Mouse (Mus musculus) left cerebral cortex, postnatal 14 days (tissue): ENCODE measurements at regions not wholly inside any gene's neighbourhood (a gene's known extent, or its start where the extent isn't known, plus 50 kb on each side); places are given as distances from the start of the nearest gene placed in this dataset.

Source experiments
- DNase-seq, 2 experiments: peaks; one replicate each; pipeline ENCODE4 v3.0.0; 2021 to 2022; ENCODE audit warnings: low spot score in 2 of 2, mixed read lengths in 1 of 2
- intact Hi-C: fragments of 180-260 bp; cut with DNase I; formaldehyde crosslinking; loops from one replicate; pipeline ENCODE4 v1.15.1; 2025

DNA sequence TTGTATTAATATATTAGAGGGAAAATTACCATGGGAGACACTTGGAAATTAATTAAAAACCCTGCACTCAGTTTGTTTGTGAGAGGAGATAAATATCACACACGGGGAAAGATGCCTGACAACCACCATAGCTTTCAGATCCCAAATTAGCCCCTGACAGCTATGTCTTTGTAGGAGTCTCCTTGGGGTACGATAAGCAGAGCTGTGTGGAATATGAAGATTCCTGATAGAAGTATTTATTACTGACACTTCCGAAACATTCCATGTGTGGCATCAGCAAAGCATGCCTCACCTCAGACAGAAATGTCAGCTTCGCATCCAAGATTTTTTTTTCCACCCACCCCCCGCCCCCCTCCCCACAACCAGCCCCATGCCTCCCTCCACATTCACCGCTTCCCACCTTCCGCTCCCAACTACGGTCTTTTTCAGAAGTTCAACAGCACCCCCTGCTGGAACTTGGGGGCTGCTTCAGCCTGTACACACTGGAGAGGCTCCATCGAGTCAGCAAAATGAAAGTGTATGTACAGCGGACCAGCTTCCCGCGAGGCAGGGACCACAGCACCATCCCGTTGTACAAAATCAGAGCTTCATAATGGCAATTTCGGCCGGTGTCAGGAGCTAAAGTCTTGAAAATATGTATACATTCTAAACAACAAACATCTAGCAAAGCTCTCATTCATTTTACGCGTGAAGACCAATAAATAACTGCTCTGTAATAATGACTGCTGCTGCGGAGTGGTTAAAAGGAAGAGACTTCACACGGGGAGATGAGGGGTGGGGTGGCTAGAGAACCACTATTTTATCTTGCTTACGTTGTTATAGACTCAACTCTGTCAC lies 66.7 kb downstream of the Rwdd3 start:
- DNase-seq: peak; percentile 89 to 91
- intact Hi-C loops: loop anchor here (5.0 to 10.0 kb wide), 2 partner anchors 222 to 910 kb away; no protein-coding TSS in a partner anchor

- peak in 1 of 2 experiments; percentile 24 for DNase-seq
Observed at GRCm38 (mm10) chr3:121102871-121103270, 68.6 kb downstream of the Rwdd3 start.

DNA sequence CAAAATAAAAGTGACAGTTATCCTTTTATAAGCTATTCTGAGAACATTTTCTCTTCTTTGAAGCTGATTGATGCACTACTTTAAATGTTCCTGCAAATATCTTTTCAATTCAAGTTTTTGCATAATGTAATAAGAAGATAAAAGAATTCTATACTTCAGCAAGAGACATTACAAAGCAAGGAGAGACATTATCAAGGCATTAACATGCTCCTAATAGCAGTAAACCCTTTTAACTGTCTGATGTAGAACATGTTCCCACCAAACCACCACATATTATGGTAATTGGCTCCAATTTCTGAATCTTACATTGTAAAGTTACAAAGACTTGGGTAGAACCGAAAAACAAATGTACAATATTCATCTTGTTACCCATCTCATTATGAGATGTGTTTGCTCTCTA lies 69.4 kb downstream of the Rwdd3 start:
- no peak for DNase-seq
- intact Hi-C loops: loop anchor here (5.0 to 10.0 kb wide), 2 partner anchors 220 to 907 kb away; no protein-coding TSS in a partner anchor

More at GRCm38 (mm10) chr3:121102871-121103270, 68.6 kb downstream of the Rwdd3 start:
- intact Hi-C loops: loop anchor here (5.0 to 10.0 kb wide), 2 partner anchors 221 to 908 kb away; no protein-coding TSS in a partner anchor

DNA sequence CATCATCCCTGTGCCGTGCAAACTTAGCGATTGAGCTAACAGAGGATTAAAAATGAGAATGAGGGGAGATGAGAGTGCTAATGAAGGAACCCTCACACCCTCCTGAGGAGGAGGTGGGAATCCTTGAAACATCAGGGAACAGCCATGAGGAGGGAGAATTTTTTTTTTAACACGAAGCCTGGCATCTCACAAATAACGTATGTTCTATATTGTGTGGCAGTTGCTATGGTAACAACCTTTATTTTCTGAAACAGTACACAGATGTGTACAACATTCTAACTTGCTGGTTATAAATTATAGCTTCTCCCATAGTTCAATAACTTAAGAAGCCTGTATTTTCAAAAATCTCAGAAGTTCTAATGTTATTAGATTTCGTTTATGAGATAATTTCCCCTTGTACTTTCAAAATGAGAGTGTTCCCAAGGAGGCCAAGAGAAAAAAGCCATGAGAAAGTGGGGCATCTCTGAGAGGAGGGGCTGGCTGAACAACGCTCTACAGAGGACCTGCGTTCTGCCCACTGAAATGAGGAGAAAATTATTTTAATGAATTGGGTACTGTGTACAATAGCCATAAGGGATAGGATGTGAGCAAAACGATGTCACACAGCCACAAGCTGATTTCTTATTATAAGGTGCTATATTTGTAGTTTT lies 71.2 kb downstream of the Rwdd3 start:
- intact Hi-C loops: loop anchor here (5.0 to 10.0 kb wide), 2 partner anchors 218 to 906 kb away; no protein-coding TSS in a partner anchor
- DNase-seq: peak; percentile 20 to 46

- intact Hi-C loops: no loop called here
- peak in 1 of 2 experiments; percentile 52 for DNase-seq
Observed at GRCm38 (mm10) chr3:121093509-121093908, 78.0 kb downstream of the Rwdd3 start.

DNA sequence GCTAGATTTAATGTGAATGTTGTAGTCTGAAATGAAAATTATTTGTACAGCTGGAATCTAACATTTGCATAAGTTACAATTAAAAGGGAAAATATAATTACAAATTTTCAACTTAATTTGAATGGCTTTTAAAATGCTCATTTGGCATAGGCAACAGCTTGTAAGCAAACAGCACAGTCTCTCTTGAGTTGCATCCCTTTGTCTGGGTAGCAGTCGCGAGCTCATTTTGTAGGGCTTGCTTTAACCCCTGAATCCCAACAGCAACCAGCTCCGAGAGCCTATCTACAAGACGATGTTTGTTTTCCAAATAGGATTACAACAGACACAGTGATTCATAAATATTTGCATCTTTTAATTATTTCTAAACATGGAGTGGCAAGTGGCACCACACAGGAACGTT lies 82.8 kb downstream of the Rwdd3 start:
- intact Hi-C loops: no loop called here
- DNase-seq: no peak

- intact Hi-C loops: no loop called here
- no peak for DNase-seq
Observed at GRCm38 (mm10) chr3:121068676-121069075, 102.8 kb downstream of the Rwdd3 start.

GRCm38 (mm10) chr3:121035904-121036549 lies 135.5 kb downstream of the Rwdd3 start:
- intact Hi-C loops: no loop called here
- DNase-seq: no peak

DNA sequence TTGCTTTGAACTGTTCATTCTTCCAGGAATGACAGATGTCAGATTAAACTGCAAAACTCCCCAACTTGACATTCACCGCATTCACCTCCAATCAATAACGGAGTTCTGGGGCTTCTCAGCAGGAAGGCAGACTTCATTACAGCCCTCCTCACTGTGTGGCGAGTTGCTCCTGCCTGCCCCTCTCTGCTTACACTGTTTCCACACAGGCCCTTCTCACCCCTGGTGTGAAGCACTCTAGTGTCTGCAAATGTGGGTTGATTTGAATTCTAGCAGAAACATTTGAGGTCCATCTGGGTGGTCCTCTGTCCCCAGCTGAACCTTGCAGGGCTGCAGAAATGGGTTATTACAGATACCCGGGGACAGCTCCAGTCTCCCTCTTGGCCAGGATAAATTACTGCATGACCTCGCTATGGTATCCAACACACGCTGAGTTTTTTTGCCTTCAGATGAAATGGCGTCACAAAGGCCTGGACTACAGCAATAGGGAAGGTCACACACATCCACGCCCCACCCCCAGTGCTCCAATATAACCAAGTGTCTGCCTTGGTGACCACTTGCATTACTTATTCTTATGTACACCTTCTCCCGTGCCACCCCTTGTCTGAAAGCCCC lies 145.8 kb downstream of the Rwdd3 start:
- DNase-seq: no peak
- intact Hi-C loops: no loop called here

DNA sequence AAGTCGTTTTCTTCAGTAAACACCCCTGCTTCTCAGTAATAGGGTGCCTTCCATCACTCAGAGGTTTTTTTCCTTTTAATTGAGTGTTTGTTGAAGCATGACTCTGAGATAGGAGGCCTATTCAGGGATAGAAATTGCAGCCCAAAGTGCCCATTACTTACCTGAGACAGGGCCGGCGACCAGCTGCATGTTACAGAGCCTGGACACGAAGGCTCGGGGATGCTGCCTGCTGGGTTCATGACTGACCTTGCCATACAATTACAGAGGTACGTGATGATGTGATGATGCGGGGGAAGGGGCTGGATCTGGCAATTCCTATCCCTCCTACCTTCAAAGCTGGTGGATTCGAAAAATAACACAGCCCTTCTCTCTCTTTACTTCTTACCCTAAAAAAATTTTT lies 146.7 kb downstream of the Rwdd3 start:
- DNase-seq: no peak

GRCm38 (mm10) chr3:121021126-121021848 lies 150.2 kb downstream of the Rwdd3 start:
- intact Hi-C loops: no loop called here
- DNase-seq: no peak

More for the DNA sequence above, 146.7 kb downstream of the Rwdd3 start:
- intact Hi-C loops: no loop called here

DNA sequence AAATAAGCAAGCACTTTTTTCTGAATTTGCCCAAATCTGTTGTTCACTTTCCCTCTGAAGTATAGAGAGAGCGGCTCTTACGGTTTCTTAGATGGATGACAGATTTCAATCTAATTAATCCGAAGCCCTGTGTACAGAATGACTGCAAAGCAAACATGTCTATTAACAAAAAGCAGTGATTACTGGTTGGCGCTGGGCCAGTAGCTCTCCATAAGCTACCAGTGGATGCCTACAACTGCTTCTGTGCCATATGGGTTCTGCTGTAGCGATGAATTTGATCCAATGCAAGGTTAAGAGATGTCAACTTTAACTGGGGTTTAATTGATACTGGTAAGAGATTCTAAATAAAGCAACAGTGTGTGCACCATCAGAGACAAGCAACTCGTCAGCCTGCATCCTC lies 162.3 kb downstream of the Rwdd3 start:
- peak; percentile 9 to 15 for DNase-seq
- intact Hi-C loops: no loop called here

- intact Hi-C loops: no loop called here
- DNase-seq: peak; percentile 27 to 35
Observed at GRCm38 (mm10) chr3:120983556-120984270, 187.8 kb downstream of the Rwdd3 start.

GRCm38 (mm10) chr3:120982795-120983555 lies 188.5 kb downstream of the Rwdd3 start:
- no peak for DNase-seq
- intact Hi-C loops: no loop called here

- intact Hi-C loops: no loop called here
- no peak for DNase-seq
Observed at GRCm38 (mm10) chr3:120982218-120982617, 189.3 kb downstream of the Rwdd3 start.

DNA sequence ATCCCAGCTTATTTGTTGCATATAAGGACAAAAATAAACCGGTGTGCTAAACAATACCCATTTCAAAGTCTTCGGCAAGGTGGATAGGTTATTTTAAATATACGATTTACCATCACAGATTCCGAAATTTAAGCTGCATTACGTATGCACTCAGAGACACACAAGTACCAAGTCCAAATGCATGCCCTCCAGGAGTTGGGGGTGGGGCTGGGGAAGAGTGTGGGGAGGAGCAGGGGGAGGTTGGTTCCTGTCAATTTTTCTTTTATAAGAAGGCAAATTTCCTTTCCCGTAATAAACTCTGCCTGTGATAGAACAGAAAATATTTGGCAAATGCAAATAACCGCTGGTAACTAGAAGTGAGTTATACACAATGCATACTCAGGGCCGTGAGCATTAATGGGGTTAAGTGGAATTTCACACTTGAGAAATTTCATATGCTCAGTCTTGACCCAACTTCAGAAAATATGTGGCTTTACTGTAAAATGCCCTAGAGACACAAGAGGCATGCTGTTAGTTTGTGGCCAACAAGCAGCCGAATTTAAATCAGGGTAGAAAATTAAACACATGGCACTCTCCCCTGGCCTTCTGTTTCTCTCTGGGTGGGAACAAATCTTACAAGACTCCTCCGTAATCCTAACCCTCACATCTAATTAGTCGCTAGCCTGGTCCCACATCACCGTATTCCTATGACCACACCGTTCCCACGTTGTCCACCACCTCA lies 200.6 kb downstream of the Rwdd3 start:
- intact Hi-C loops: no loop called here
- DNase-seq: no peak

DNA sequence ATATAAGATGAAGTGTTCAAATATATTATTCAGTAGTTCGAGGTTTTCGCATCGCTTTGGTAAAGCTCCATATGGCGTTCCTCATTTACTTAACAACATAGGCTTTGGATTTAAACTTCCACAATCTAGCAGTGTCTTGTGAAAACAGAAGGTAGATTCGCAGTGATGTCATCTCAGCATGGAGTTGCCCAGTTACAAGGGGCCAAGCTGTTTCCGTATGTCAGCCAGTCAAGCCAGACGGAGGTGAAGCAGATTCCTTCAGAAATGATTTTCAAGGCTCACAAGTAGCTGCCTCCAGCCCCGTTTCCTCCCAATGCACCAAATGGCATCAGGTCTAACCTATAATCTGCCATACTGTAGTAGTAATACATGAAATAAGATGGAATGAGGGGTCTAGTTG lies 224.6 kb downstream of the Rwdd3 start:
- intact Hi-C loops: no loop called here
- no peak for DNase-seq
